Mouse (Mus musculus): ENCODE data around the gene Sun2.

DNA sequence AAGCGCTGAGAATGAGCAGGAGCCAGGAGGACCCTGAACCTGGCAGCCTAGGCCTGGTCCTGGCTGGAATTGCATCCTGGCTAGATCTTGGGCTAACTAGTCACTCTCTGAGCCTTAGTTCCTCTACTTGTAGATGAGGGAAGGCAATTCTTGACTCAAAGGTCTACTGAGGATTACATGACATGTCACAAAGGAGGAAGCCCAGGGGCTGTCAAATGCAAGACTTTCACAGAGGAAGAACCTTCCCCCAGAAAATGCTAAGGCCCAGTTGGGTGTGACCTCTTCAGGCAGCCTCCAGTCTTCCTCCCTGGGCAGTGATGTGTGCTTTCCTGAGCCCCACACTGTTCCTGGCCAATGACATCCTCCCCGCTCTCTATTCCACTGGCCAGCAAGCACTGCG is 14.8 kb upstream of the Sun2 start:
- TF ChIP-seq CTCF (IDR thresholded peaks at IDR 0.05; ENCODE audit: low read depth) (no peak), EP300 (IDR thresholded peaks at IDR 0.05; ENCODE audit: low read depth) (no peak)
